Mouse (Mus musculus) mouse embryonic stem cell (cell line): ENCODE data around the gene Pdia5.

Source experiments
- in situ Hi-C, 2 experiments: fragments of 300-500 bp; cut with MboI; formaldehyde crosslinking; loops; 1 replicate in 1 of 2; 3 replicates in 1 of 2; pipeline ENCODE4 v1.14.3; 2019 to 2020; ENCODE audit warnings: low sequenced_read_pairs in 2 of 2, low pct_unique_long_range_greater_than_20kb in 1 of 2, mixed read lengths in 1 of 2; ENCODE audit not compliant: unreplicated experiment in 1 of 2

The Pdia5 gene

DNA sequence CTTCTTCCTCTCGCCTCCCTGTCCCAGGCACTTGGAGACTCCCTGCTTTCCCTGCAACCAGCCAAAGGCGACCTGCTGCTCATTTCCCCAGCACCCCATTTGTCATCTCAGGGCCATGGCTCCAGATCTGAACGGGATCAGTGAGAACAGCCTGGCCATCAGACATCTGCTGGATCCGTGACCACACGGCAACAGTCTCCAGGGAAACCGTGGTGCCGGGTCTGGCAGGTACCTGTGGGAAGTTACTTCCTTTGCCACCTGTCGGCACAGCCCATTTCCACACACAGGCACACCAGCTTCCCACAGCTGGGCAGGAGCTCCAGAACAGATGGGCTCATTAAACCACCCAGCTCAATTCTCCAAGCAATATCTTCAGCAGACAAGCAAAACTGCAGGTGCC lies 33.2 kb downstream of the Pdia5 start:
- in situ Hi-C loops = no loop called here

DNA sequence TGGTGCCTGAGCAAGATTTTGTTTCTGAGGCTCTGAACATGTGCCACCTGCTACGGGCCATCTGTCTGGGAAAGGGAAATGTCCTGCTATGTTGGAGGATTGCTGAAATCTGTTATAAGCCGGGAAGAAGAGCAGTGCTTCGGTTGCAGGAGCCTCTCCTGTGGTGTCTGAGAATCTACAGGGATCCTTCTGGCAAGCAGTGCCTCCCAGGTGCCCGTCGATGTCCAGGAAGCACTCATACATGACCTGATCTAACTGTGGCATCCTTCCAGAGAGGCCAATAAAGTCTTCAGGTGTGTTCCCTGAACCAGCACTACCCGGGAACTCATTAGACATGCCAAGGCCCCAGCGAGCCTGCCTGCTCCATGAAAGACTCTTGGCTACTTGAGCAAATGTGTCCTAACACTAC lies 33.7 kb downstream of the Pdia5 start:
- in situ Hi-C loops = no loop called here

DNA sequence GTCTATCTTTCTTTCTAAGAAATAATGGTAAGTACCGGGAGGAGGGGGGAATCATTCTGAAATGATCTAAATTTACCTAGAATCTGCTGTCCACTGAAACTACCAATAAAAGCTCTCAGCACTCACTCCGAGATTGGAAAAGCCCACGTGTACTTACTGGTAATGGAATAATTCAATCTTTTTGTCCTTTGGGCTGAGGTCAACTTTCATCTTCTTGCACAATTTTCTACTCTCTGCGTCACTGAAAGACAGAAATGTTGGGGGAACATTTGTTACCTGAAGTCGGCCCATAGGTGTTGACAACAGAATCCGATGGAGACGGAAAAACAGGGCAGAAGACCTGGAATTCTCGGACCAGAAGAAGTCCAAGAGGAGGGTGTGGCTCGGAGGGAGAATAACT lies 34.4 kb downstream of the Pdia5 start:
- in situ Hi-C loops = no loop called here

DNA sequence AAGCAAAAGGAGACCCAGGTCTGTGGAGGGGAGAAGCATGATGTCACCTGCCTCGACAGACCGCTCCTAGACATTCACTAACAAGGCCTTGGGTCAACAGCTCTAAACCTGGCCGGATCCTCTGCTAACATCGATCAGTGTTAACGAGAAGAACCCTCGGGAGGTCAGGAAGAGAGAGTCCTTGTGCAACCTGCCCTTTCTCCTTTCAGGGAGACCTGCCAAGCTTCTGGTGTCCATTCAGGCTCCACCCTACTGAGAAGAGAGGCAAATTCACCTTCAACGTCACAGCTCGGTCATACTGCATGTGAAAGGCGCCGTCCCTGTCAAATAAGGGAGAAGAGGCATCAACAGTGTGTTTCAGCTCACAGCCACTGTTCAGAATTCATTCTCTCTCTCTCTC lies 34.9 kb downstream of the Pdia5 start:
- in situ Hi-C loops = no loop called here

DNA sequence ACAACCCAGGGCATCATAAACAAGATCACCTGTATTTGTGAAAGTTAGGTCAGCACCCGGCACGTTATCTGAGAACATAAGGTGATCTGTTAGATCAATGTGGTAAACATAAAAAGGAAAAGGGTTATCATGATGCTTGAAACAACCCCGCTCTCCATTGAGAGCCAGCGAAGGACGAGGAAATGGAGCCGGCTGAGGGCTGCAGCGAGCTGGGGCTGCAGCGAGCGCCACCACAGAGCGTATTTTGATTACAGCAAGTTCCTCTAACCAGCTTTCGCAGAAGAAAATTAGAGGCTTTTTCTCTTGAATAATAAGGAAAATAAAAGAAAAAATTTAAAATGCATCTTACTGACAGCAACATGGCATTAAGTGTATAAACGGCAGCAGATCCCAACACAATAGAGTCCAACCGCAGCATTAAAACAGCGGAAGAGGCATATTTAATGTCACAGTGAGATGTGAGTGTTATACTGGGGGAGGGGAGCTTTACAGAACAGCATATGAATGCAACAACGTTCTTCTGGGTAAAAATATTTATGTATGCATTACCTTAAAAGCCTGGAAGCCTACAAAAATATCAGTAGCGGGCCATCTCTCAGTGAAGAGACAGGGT lies 40.5 kb downstream of the Pdia5 start:
- in situ Hi-C loops = no loop called here

DNA sequence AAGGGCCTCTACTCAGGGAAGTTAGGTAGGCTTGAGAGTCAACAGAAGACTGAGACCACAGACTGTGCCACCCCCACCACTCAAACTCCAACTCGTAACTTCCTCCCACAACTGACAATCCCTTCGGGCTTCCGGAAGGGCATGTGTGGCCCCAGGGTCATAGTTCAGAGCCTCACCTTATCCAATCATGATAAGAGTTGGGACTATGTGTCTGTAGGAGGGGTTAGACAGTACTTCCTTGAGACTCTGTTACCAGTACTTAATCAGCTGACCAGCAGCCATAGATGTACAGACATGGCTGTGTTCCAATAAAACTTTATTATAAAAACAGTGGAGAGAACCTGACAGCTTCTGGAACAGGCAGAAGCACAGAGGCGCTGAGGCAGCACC lies 48.7 kb downstream of the Pdia5 start:
- in situ Hi-C loops = no loop called here

DNA sequence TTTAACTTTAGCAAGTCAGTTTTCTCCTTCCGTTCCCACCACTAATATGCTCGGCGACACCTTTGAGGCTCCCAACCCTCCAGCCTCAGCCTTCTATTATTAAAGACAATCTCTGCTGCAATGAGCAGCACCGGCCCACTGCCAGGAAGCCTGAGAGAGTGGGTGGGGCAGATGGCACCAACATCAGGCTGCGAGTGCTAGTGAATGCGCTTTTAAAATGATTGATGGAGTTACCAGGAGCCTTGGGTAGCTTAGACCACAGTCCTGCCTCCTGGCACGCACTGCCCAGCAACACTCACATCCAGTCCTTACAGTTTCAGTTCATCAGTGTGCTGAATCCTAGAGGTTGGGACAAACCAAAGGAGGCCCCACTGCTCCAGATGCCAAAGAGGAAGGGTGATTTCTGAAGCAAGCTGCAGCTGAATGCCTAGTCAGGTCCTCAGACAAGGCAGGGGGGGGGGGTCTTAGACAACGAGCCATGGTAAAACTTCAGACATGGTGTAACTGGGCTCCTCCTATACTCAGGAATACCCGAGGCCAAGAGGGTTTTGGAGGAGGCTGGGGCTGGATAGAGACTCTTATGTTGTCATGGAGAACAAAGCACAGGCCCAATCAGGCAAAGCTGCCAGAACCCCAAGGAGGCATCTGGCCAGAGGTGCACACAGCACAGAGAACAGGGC lies 49.2 kb downstream of the Pdia5 start:
- in situ Hi-C loops = no loop called here

DNA sequence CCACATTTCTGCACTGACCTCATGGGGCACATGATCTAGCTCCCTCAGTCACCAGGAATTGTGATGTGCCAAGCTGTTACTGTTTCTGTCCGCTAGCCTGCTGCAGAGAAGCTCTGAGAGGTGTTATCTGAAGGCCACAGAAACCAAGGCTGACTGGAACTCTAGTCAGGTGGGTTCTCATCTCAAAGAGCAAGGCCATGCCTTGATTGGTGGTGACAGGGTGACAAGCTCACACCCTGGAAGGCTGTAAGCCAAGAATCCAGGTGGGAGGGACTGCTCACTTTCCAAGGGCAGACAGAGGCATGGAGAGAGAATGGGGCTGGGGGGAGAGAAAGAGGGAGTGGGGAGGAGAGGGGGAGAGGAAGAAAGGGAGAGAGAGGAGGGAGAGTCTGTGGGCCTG lies 51.6 kb downstream of the Pdia5 start:
- in situ Hi-C loops = no loop called here

DNA sequence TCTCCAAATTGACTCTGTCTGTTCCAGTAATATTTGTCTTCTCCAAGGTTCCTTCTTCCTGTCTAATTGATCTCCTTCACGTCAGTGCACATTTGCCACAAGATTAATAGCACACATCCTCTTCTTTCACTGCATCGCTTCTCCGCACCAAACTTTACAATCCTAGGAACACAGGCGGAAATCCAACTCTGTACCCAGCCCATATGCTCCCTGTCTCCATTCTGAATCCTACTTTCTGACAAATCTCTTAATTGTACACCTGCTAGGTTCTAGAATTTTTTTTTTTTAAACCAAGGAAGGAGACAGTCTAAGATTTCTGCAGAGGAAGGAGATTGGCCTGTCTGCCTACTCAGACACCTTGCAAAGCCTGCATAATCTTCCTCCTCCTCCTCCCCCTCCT lies 59.1 kb downstream of the Pdia5 start:
- in situ Hi-C loops = no loop called here

DNA sequence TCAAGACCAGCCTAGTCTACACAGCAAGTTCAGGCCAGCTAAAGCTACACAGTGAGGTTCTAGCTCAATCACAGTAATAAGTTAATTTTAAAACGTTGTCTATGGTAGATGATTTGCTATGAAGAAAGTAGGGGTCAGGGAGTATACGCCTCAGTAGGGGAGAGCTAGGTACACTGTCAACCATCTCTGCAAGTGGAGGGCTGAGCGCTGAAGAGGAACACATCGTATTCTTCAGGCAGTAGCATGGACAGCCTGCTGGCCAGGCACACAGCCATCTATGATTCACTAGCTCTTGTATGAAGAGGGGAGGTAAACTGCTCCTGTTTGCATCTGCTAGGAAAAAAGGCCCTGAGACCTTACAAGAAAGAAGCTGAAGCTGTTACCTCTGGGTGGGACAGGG lies 65.7 kb downstream of the Pdia5 start:
- in situ Hi-C loops = no loop called here

DNA sequence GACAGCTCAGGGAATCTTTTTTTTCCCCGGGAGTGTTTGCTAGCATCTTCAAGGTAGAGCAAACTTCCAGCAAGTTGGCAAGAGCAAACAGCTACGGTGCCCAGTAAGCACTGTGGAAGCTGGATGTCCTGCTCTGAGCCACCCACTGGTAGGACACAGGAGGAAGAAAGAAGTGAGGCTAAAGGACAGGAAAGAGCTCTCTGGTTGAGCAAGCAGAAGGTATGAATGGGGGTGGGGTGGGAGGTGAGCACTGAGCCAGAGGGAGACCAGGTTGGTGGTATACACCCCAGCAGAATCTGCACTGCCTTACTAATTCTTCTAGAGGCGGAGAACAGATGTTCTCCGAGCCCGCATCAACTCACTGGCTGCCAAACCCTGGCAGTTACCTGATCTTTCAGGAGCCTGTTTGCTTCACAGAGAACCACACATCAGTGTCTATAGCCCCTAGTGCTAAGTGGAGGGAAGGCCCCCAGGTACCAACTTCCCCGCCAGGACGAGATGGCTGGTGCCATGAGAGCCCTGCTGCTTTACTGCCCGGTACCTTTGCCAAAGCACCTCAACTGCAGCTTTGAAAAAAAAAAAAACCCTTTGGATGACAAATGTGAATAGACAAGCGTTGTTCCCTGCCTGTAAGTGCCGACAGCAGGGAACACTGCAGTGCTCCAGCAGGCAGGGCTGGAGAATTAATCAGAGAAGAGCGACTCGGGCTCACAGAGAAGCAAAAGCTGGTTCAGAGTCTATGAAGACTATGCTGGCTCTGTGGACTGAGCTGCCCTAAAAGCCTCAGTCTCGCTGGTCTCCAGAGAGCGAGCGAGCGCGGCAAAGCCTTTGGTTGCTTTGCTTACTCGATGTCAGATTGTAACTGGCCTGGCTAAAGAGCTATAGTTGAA lies 67.2 kb downstream of the Pdia5 start:
- in situ Hi-C loops = no loop called here

DNA sequence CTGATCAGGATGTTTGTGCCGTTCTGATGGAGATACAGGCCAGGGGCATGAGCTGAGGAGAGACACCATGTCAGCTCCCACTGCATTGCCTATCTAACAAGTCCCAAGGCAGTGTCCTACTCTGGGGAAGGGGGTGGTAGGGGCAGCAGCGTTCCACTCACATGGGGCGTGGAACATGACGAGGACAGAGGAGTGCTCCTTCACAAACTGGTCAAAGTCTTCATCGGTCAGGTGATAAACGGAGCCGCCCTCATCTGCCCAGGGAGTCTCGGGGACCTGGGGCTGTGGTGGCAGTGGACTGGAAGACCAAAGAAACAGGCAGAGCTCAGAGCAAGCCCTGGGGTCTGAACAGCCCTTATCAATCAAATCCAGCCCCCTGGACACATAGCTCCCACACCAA lies 68.0 kb downstream of the Pdia5 start:
- in situ Hi-C loops = no loop called here

DNA sequence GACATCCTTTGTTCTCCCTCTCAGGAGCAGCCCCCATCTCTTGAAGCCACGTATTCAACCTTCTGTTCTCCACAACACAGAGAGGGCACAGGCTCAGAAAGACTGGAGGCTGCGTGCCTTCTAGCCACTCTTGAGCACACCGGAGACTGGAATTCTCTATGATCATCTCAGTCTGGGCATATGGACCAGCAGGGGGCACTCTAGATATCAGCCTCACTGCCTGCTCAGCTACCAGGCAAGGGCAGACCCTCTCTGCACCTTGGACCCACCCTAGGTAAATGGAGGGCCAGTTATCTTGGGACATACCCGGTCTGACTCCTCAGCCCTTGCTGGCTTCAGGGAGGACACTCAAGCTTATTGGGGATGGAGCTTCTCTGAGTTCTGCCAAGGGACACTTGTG lies 68.5 kb downstream of the Pdia5 start:
- in situ Hi-C loops = no loop called here

DNA sequence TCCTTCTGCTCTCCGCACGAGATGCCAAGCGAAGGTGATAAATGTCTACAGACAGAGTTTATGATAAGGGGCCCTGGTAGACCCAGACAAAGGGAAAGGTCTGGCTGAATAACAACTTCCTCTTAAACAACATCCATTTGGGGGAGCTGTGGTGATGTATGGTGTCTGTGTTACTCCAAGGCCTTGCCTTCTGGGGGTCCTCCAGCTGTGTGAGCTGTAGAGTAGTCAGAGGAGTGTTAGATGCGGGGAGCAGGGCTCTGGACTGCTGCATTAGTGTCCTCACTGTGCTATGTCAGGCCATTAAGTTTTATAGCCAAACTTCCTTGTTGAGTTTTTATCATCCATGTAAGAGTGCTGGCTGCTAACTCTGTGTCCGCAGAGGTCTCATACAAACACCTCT lies 76.1 kb downstream of the Pdia5 start:
- in situ Hi-C loops = no loop called here

DNA sequence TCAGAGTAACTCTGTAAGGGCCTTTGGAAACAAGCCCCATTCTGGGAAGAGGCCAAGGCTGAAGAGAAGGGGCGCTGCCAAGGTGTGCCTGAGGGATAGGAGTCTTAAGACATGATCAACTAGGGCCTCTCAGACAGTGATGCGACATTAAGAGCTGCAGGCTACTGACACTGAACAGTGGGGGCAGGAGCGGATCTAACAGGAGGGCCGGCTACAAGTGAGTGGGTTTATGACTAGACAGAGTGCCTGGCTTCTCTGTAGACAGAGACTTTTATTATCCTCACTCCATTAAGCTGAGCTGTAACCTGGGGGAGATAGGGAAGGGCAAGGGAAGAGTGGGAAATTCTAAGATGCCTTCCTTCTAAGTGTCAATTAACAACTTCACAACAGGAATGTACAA lies 84.0 kb downstream of the Pdia5 start:
- in situ Hi-C loops = no loop called here

DNA sequence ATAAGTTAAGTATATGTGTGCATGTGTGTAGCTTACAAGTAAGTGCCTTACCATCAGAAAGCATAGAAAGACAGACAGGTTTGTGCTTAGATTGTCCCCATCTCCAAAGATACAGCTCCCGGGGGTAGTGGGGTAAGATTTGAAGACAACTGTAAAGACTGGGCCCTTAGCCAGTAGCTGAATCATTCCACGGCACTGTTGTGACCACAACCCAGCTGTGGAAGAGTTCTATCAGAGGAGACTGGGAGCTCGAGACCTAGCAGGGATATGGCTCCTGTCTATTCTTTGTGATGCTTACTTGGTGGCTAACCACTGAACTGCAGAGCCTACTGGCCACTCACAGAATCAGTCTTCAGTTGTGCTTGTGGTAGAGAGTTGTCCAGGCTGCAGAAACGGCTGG lies 84.5 kb downstream of the Pdia5 start:
- in situ Hi-C loops = no loop called here

DNA sequence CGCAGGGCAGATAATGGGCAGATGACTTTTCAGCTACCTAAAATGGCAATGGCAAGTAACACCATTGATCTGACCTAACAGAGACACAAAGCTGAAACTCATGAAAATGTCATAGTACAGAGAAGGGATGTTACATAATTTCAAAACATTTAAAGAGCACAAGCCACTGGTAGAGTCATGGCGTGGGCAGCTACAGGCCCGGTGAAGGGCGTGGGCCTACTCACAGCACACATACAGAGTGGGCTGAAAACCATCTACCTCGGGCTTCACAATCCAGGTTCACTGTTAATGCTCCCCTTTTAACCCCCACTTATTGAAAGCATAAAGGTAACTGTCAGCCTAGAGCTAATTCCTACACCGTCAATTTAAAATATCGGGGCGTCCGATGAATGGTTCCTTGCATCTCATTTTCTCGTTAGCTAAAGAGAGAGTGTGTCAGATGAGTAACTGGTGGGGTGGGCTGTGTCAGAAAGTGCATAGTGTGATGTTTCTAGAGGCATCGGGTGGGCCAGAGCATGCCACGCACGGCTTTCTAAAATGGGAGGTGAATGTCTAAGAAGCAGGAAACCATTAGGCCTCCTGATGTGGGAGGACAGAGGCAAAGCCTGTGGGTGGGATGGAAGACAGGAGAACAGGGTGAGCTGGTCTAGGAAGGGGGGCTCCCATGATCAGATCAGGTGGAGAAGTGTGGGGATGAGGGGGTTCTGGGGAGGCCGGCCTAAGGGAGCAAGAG lies 85.2 kb downstream of the Pdia5 start:
- in situ Hi-C loops = no loop called here

DNA sequence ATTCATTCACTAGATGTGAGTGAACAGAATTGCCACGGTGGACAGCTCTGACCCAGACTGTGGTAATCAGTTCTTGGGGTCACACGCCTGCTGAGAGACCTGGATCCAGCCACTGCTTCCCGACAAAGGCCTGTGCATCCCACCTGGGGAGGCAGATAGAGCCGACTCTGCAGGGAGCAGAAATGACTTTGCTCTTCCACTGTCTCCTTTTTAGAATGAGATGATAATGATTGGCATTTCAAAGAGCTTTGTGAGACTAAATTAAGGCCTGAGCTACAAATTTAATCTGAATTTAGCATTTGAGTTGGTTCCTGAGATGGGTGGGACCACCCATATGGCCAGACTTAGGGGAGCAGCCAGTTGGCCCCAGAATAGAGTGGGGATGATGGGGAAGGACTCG lies 85.8 kb downstream of the Pdia5 start:
- in situ Hi-C loops = no loop called here

DNA sequence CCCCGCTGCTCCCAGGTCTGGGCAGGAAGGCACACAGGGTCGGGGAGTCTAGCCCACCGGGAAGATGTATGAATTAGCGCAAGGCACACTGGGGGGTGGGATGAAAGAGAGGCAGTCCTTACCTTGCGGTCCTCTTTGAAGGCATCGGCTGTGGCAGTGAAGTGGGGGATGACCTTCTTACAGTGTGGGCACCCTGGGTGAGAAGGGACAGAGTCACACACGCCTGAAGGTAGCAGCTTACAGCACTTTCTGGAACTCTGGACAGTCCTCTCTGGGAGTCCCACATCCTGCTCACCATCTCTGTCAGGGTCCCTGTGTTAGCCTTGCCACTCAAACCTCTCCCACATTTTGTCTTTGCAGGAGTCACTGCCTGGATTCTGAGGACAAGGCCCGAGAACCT lies 86.8 kb downstream of the Pdia5 start:
- in situ Hi-C loops = no loop called here
